Mouse (Mus musculus) erythroblast, embryonic 14.5 days (primary cell): Measurements from ENCODE around the gene Klhl22.

Experiments used
- GATA1 ChIP-seq: IDR thresholded peaks from 2 replicates; pipeline ENCODE4 v1.6.1; 2012; ENCODE audit warnings: low read length, inconsistent platforms, mixed read lengths
- TAL1 ChIP-seq: IDR thresholded peaks from 3 replicates; pipeline ENCODE4 v1.6.1; 2012; ENCODE audit warnings: low read length, inconsistent platforms, mixed read lengths

DNA sequence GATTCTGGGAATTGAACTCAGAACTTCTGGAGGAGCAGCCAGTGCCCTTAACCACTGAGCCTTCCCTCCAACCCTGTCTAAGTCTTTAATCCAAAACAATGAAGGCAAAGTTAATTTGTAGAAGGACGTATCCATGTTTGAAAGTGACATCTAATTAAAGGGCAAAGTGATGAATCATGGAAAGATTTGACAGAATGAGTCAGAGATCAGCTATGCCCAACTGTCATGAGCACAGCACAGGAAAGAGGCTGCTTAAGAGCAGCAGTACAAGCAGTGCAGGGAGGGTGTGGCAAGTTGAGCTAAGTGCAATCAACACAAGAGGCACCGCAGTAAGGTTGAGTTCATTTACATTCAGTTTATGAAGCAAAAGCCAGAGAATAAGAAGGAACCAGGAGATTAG, 14.4 kb upstream of the Klhl22 start:
- TF ChIP-seq GATA1 (no peak), TAL1 (no peak)
